Mouse (Mus musculus) liver, embryonic 13.5 days (tissue): ENCODE measurements around the gene Ms4a18. TPM values are rescaled to one million over a fixed set of nuclear protein-coding genes. Genes with fewer than 3 reads are reported as not detected.

ENCODE experiments used
- ATAC-seq: fragments of 200-750 bp; cut with Nextera tagmentation; 2 replicates; pipeline ENCODE4 v1.8.0; 2017; ENCODE audit warnings: low read depth, mild to moderate bottlenecking, moderate number of reproducible peaks, moderate library complexity
- DNase-seq: peaks from one replicate; pipeline ENCODE4 v3.0.0; 2022
- H3K27ac ChIP-seq: fragments of 300-500 bp; sonication (generic); 2 replicates; pipeline ENCODE4 v1.5.1; 2015; ENCODE audit warnings: moderate library complexity, mild to moderate bottlenecking, inconsistent platforms
- H3K27me3 ChIP-seq: fragments of 300-500 bp; sonication (generic); 2 replicates; pipeline ENCODE4 v1.6.1; 2015; ENCODE audit warnings: mild to moderate bottlenecking, inconsistent platforms
- H3K36me3 ChIP-seq: fragments of 300-500 bp; sonication (generic); 2 replicates; pipeline ENCODE4 v1.6.1; 2015; ENCODE audit warnings: mild to moderate bottlenecking, inconsistent platforms
- H3K4me1 ChIP-seq: fragments of 300-500 bp; sonication (generic); replicated peaks from 2 replicates; pipeline ENCODE4 v1.6.1; 2015; ENCODE audit warnings: inconsistent platforms
- H3K4me2 ChIP-seq: fragments of 300-500 bp; sonication (generic); 2 replicates; pipeline ENCODE4 v1.6.1; 2015; ENCODE audit warnings: inconsistent platforms, mild to moderate bottlenecking, moderate library complexity
- H3K4me3 ChIP-seq: fragments of 300-500 bp; sonication (generic); replicated peaks from 2 replicates; pipeline ENCODE4 v1.5.1; 2015; ENCODE audit warnings: mild to moderate bottlenecking, inconsistent platforms
- H3K9ac ChIP-seq: fragments of 300-500 bp; sonication (generic); 2 replicates; pipeline ENCODE4 v1.6.1; 2015; ENCODE audit warnings: mild to moderate bottlenecking, inconsistent platforms
- H3K9me3 ChIP-seq: fragments of 300-500 bp; sonication (generic); replicated peaks from 2 replicates; pipeline ENCODE4 v1.6.1; 2016; ENCODE audit warnings: inconsistent platforms
- WGBS: fragments of 180-500 bp; shearing (Covaris S2); methylation state at CpG from one replicate; pipeline ENCODE4 v1.1.7; 2015; ENCODE audit not compliant: insufficient replicate concordance; 5-methylcytosine and 5-hydroxymethylcytosine counted together
- polyA plus RNA-seq: library from polyadenylated mRNA; unstranded; fragments of >200 nt; fragmentation: Nextera tagmentation; extraction: Ambion mirVana; gene quantifications from 2 replicates; pipeline ENCODE4 v1.2.1, GENCODE M21; 2015

The Ms4a18 gene
- polyA plus RNA-seq, 1 experiment from 2014 or later: not detected

DNA sequence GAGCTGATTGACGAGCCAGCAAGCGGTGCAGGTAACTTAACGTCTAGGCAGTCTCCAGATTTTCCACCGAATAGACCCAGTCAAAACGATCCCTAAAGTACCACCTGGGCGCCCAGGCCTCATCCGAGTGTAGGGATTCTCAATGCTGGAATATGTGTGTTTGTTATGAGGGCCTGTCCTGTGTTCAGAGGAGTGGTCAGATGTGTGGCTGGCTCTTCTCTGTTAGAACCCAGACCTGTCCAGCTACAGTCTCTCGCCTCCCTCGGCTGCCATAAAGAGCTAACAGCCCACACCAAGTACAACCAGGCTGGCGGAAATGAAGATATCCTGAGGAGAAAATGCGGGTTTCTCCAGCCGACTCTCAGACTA lies 57.9 kb downstream of the Ms4a18 start:
- peaks cover 15% of the 10 kb centered on the region; the same call in 1 of the 2 replicates for H3K27me3 ChIP-seq
- no peaks in the 10 kb centered on the region for H3K4me1 ChIP-seq
- no peak overlapping the region for H3K4me3 ChIP-seq
- H3K4me2 ChIP-seq: no peak overlapping the region
- H3K36me3 ChIP-seq: no peaks in the 10 kb centered on the region
- 41% methylated on average over 12 of the region's 12 CpGs for WGBS
- no peak overlapping the region for H3K9ac ChIP-seq
- ATAC-seq: no peak
- H3K27ac ChIP-seq: no peak overlapping the region
- H3K9me3 ChIP-seq: no peaks in the 10 kb centered on the region
- DNase-seq: no peak

DNA sequence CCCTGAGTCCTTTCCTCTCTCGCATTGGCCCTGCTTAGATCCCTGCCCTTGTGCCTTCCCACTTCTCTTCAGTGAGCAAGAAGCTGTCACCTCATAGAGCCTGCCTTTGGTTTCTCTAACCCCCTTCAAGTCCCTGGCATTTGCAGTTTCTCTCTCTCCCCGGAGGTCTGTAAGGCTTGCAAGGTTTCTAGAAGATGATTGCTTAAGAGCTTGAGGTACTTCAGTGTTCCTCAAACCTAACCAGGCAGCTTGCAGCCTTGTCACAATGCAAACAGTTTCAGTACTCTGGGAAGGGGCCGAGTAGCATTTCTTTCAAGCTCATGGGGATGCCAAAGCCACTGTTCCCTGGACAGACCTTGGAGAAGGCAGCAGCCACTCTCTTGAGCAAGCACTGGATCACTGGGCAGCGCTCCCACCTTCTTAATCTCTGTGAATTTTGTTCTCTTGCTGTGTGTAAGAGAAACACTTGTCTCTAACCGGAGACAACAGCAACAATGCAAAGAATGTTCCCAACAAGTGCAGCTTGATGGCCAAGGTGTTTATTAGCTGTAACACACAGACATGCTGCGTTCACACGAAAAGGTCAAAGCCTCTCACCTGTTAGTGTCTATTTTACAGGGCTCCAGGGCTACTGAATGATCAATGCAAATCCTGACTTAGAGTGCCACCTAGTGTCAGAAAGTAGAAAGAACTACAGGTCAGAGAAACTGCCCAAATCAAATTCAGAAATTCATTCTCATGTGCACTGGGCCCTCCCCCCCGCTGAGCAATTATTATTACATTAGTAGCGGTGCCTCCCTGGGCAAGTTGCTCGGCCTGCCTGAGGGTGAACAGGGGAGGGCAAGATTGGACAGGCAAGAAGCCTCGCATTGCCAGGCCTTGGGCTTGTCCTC lies 58.5 kb downstream of the Ms4a18 start:
- DNase-seq (peak; percentile 31), ATAC-seq (peak; percentile 31; the same call in 1 of the 2 replicates)
- Histone ChIP-seq H3K4me1 (no peaks in the 10 kb centered on the region), H3K4me3 (no peak overlapping the region), H3K9ac (no peak overlapping the region), H3K4me2 (no peak overlapping the region), H3K36me3 (no peaks in the 10 kb centered on the region), H3K27me3 (peaks cover 15% of the 10 kb centered on the region; the same call in 1 of the 2 replicates), H3K9me3 (no peaks in the 10 kb centered on the region), H3K27ac (no peak overlapping the region)
- WGBS: 25% methylated on average over 11 of the region's 11 CpGs

DNA sequence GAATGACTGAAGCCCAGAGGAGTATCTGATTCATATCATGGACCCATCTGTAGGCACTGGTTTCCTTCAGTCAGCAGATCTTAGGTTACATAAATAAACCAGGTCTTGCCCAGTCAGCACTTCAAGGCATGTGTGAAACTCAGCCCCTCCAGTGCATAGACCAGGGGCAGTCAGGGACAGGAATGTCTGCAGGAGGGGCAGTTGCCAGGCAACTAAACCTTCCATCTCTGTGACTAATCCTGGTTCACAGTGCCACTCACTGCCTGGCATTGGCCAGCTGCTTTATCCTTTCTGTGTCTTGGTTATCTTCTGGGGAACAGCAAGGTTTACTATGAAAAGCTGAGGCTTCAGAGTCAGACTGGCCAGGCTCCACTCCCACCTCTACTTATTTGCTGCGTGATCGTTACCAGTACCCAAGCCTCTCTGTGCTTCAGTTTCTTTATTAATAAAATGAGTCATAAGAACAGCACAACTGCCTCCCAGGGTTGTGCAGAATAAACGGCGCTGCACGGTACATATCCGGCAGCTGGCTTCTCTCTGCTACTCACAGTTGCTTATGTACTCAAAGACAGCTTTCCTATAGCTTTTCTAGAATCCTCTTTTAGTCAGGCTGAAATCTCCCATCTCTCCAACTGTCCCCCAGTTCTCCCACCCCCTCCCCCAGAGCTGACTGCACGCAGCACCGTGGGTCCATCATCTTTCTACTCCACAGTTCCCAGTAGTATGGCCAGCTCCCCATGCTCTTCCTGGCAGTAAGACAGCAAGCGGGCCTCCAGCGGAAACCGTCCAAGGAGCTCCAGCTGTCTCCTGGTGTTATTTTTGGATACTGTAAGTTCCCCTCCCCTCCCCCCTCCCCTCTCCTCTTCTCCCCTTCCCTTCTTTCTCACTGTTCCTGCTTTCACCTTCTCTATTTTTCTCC lies 65.6 kb downstream of the Ms4a18 start:
- Histone ChIP-seq H3K36me3 (no peaks in the 10 kb centered on the region), H3K4me2 (no peak overlapping the region), H3K27me3 (peaks cover 22% of the 10 kb centered on the region; the same call in 1 of the 2 replicates), H3K9ac (no peak overlapping the region), H3K27ac (no peak overlapping the region), H3K9me3 (no peaks in the 10 kb centered on the region), H3K4me3 (no peak overlapping the region), H3K4me1 (peaks cover 19% of the 10 kb centered on the region)
- DNase-seq (no peak), ATAC-seq (no peak)
- WGBS: 55% methylated on average over 11 of the region's 11 CpGs

DNA sequence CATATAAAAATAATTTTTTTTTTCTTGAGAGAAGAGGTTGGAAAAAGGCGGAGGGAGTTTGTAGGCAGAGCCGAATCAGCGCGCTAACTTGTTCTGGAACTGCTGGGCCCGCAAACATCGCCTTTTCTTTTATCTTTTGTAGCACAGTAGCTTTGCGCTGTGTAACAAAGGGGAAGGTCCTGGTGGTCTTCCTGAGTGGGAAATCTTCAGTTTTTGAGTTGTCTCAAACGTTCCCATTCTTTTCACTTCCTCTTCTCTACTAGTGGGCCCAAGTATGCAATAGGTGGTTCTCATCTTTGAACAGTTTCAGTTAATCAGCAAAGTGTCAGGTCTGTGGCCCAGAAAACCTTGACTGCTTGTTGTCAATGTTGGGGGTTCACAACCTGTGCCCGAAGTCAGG lies 68.3 kb downstream of the Ms4a18 start:
- ATAC-seq: peak; percentile 16
- Histone ChIP-seq H3K27ac (peak overlapping the region; percentile 56; the same call in 1 of the 2 replicates), H3K4me2 (peak overlapping the region; percentile 91), H3K36me3 (peaks cover 21% of the 10 kb centered on the region), H3K4me3 (peak overlapping the region; percentile 88), H3K9me3 (no peaks in the 10 kb centered on the region), H3K27me3 (peaks cover 13% of the 10 kb centered on the region; the same call in 1 of the 2 replicates), H3K9ac (peak overlapping the region; percentile 57), H3K4me1 (peaks cover 39% of the 10 kb centered on the region)
- WGBS: 25% methylated on average over 9 of the region's 9 CpGs
- no peak for DNase-seq

DNA sequence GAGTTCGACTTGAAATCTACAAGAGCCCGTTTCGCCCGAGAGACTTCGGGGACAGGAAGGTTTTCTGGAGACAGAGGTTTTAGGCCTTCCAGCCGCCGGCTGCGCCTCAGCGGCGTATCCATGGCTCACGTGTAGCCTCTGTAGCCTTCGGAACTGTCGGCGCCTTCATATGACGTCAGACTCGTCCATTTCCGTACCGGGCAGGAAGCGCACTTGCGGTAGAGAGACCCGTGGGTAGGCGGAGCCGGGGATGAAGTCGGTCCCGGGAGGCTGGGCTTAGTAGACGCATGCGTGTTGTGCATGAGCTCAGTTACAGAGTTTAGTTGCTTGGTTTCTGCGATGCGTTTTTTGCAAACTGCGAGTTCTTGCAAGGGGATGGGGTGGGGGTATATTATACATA lies 68.7 kb downstream of the Ms4a18 start, which contains the start of gene Ccdc86:
TSS of gene Ccdc86 (minus strand) at position 155 of the 400 bp plus-strand sequence.
- WGBS: under 1% methylated on average over 30 of the region's 30 CpGs

DNA sequence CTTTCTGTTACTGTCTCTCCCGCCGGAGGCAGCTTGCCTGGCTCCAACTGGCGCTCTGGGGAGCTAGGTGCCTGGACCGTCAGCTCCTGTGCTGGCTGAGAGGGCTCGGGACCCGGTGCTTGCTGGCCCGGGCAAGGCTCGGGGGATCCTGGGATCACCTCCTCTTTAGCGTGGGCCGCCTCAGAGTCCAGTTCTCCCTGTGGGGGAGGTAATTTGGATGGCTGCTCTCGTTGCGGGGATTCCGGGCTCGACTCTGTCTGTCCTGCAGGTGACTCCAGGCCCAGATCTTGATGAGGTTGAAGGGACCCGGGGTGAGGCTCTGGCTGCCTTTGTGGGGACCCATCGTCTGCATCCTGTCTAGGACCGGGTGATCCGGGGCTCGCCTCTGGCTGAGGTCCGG lies 69.4 kb downstream of the Ms4a18 start:
- peak; percentile 2; the same call in 1 of the 2 replicates for ATAC-seq
- peak overlapping the region; percentile 89 for H3K9ac ChIP-seq
- peaks cover 7% of the 10 kb centered on the region; the same call in 1 of the 2 replicates for H3K27me3 ChIP-seq
- peaks cover 39% of the 10 kb centered on the region for H3K4me1 ChIP-seq
- H3K27ac ChIP-seq: peak overlapping the region; percentile 58
- H3K36me3 ChIP-seq: peaks cover 32% of the 10 kb centered on the region
- H3K4me2 ChIP-seq: peak overlapping the region; percentile 91
- no peaks in the 10 kb centered on the region for H3K9me3 ChIP-seq
- WGBS: under 1% methylated on average over 20 of the region's 20 CpGs
- peak; percentile 24 for DNase-seq
- H3K4me3 ChIP-seq: peak overlapping the region; percentile 88

More for the DNA sequence above, 68.7 kb downstream of the Ms4a18 start, which contains the start of gene Ccdc86:
- peaks cover 25% of the 10 kb centered on the region for H3K36me3 ChIP-seq
- H3K9me3 ChIP-seq: no peaks in the 10 kb centered on the region
- peak within 1 kb of the TSS; percentile 88 for H3K4me3 ChIP-seq
- peaks cover 13% of the 10 kb centered on the region; the same call in 1 of the 2 replicates for H3K27me3 ChIP-seq
- peaks cover 39% of the 10 kb centered on the region for H3K4me1 ChIP-seq
- H3K4me2 ChIP-seq: peak within 1 kb of the TSS; percentile 91
- ATAC-seq (peak; percentile 95), DNase-seq (peak; percentile 96)
- peak within 1 kb of the TSS; percentile 89 for H3K9ac ChIP-seq
- peak within 1 kb of the TSS; percentile 58 for H3K27ac ChIP-seq

DNA sequence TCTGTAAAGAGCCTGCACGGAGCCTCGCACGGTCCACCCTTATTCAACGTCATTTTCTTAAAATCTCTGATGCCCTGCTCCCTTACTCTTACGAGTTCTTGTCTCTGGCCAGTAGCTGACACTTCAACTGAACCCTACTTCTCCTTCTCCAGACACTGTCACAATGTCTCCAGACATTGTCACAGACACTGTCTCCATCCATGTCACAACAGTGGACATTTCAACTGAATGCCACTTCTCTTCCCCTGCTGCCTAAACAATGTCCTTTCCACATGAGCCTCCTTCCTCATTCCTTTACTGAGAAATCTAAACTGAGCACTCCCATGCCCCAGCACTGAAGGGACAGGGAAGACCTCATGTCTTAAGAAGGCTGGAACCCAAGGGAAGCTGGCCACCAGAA lies 70.6 kb downstream of the Ms4a18 start:
- H3K36me3 ChIP-seq: peaks cover 44% of the 10 kb centered on the region
- no peak overlapping the region; the same call in 1 of the 2 replicates for H3K27ac ChIP-seq
- peak overlapping the region; percentile 88 for H3K4me3 ChIP-seq
- peaks cover 4% of the 10 kb centered on the region; the same call in 1 of the 2 replicates for H3K27me3 ChIP-seq
- DNase-seq: no peak
- ATAC-seq: no peak
- peaks cover 39% of the 10 kb centered on the region for H3K4me1 ChIP-seq
- 63% methylated on average over 5 of the region's 5 CpGs for WGBS
- peak overlapping the region; percentile 91 for H3K4me2 ChIP-seq
- no peaks in the 10 kb centered on the region for H3K9me3 ChIP-seq
- peak overlapping the region; percentile 89 for H3K9ac ChIP-seq

Other genes with a start within 250 kb of the Ms4a18 start
- 0.03 TPM in 1 of 2 replicates, not detected in the other for gene Cd6, start 188.0 kb downstream of the Ms4a18 start, polyA plus RNA-seq
- gene Slc15a3, start 178.3 kb downstream of the Ms4a18 start, polyA plus RNA-seq: 1.3 and 1.7 TPM in 2 replicates
- 4.0 and 4.4 TPM in 2 replicates for gene Tmem132a, start 148.1 kb downstream of the Ms4a18 start, polyA plus RNA-seq
- 21.9 and 23.0 TPM in 2 replicates for gene Tmem109, start 136.0 kb downstream of the Ms4a18 start, polyA plus RNA-seq
- gene Prpf19, start 122.8 kb downstream of the Ms4a18 start, polyA plus RNA-seq: 18.9 and 19.7 TPM in 2 replicates
- not detected in 2 replicates for gene Zp1, start 97.4 kb downstream of the Ms4a18 start, polyA plus RNA-seq
- gene Ptgdr2, start 80.9 kb downstream of the Ms4a18 start, polyA plus RNA-seq: not detected in 2 replicates
- gene Ccdc86, start 68.8 kb downstream of the Ms4a18 start, polyA plus RNA-seq: 23.4 and 25.3 TPM in 2 replicates
- not detected in 2 replicates for gene Ms4a10, start 43.4 kb downstream of the Ms4a18 start, polyA plus RNA-seq
- not detected in 2 replicates for gene Ms4a15, start 24.8 kb downstream of the Ms4a18 start, polyA plus RNA-seq
- 0.16 TPM in 1 of 2 replicates, not detected in the other for gene Ms4a8a, start 63.1 kb upstream of the Ms4a18 start, polyA plus RNA-seq
- not detected in 2 replicates for gene 1700017D01Rik, start 112.8 kb upstream of the Ms4a18 start, polyA plus RNA-seq
- not detected in 2 replicates for gene 1700025F22Rik, start 147.3 kb upstream of the Ms4a18 start, polyA plus RNA-seq
- not detected in 2 replicates for gene Ms4a13, start 178.7 kb upstream of the Ms4a18 start, polyA plus RNA-seq
- not detected in 2 replicates for gene Ms4a12, start 214.4 kb upstream of the Ms4a18 start, polyA plus RNA-seq
- gene Ms4a1, start 248.2 kb upstream of the Ms4a18 start, polyA plus RNA-seq: not detected in 2 replicates